Mouse (Mus musculus) ES-Bruce4 (cell line): ENCODE data around the gene Aoc1. TPM values are rescaled to one million over a fixed set of nuclear protein-coding genes. Genes with fewer than 3 reads are reported as not detected.

Experiments
- H3K27ac ChIP-seq: 2 replicates; pipeline ENCODE4 v1.5.1; 2012; ENCODE audit warnings: low read length, inconsistent platforms; ENCODE audit not compliant: insufficient read depth
- H3K27me3 ChIP-seq: 2 replicates; pipeline ENCODE4 v1.6.1; 2012; ENCODE audit warnings: mild to moderate bottlenecking, low read length, inconsistent platforms; ENCODE audit not compliant: control insufficient read depth, poor library complexity, insufficient read depth, severe bottlenecking
- H3K36me3 ChIP-seq: 2 replicates; pipeline ENCODE4 v1.6.1; 2012; ENCODE audit warnings: inconsistent platforms, mild to moderate bottlenecking, low read length, moderate library complexity; ENCODE audit not compliant: control insufficient read depth, poor library complexity, insufficient read depth, severe bottlenecking
- H3K4me1 ChIP-seq: one replicate; pipeline ENCODE4 v1.8.1; 2011; ENCODE audit warnings: low read length; ENCODE audit not compliant: control insufficient read depth, insufficient read depth
- H3K4me3 ChIP-seq: 2 replicates; pipeline ENCODE4 v1.5.1; 2011; ENCODE audit warnings: low read depth, mild to moderate bottlenecking, low read length
- H3K9ac ChIP-seq: 2 replicates; pipeline ENCODE4 v1.6.1; 2012; ENCODE audit warnings: low read depth, mild to moderate bottlenecking, inconsistent platforms; ENCODE audit not compliant: poor library complexity, severe bottlenecking
- H3K9me3 ChIP-seq: replicated peaks from 2 replicates; pipeline ENCODE4 v1.6.1; 2012; ENCODE audit warnings: mild to moderate bottlenecking, low read length, inconsistent platforms; ENCODE audit not compliant: control insufficient read depth, poor library complexity, insufficient read depth, severe bottlenecking
- CTCF ChIP-seq: IDR thresholded peaks from one replicate; pipeline ENCODE4 v1.8.1; 2011; ENCODE audit warnings: low read depth, low read length
- EP300 ChIP-seq: IDR thresholded peaks from 2 replicates; pipeline ENCODE4 v1.6.1; 2011; ENCODE audit warnings: low read depth, low read length; ENCODE audit not compliant: insufficient read depth
- POLR2A ChIP-seq: IDR thresholded peaks from one replicate; pipeline ENCODE4 v1.8.1; 2011; ENCODE audit warnings: low read length; ENCODE audit not compliant: insufficient read depth
- polyA plus RNA-seq: library from polyadenylated mRNA; stranded (reverse); fragments of >200 nt; gene quantifications from 2 replicates; pipeline ENCODE4 v1.2.4, GENCODE M21; 2011; ENCODE audit warnings: low read depth; ENCODE audit not compliant: missing spikeins, insufficient read depth, insufficient read length

Gene Aoc1
- polyA plus RNA-seq, 1 experiment = 0.30 TPM

DNA sequence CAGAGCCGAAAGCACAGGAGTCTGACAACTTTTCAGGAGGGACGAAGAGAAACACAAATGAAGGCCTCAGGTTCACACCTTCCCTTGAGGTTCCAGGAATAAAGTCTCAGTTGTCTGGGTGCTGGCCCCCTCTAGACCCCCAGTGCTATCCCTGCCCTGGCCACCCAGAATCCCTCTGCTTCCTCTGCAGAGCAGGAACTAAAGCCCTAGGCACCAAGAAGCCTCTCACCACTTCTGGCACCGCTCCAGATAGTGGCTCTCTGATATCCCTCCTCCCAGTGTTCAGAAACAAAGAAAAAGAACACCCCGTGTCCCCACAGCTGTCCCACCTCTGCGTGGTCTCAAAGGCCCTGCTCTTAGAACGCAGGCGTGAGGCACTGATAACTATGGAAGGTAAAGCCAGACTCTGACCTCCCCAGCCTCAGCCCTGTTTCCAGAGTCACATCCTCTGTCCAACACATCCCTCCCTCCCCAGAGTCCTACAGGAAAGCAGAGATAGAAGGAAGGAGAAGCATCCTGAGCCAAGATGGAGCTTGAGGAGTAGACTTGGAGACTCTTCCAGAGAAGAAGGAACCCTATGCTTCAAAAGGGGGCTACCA, 32.2 kb upstream of the Aoc1 start, which contains the start of gene Tmem176a:
TSS of gene Tmem176a (plus strand) at position 549 of the 599 bp plus-strand sequence.
- Histone ChIP-seq H3K9ac (no peak within 1 kb of the TSS), H3K9me3 (no peaks in the 10 kb centered on the region), H3K27ac (no peak within 1 kb of the TSS), H3K4me3 (no peak within 1 kb of the TSS), H3K4me1 (no peaks in the 10 kb centered on the region), H3K27me3 (no peaks in the 10 kb centered on the region), H3K36me3 (no peaks in the 10 kb centered on the region)
- TF ChIP-seq EP300 = no peak
- TF ChIP-seq POLR2A = no peak
- TF ChIP-seq CTCF = no peak

DNA sequence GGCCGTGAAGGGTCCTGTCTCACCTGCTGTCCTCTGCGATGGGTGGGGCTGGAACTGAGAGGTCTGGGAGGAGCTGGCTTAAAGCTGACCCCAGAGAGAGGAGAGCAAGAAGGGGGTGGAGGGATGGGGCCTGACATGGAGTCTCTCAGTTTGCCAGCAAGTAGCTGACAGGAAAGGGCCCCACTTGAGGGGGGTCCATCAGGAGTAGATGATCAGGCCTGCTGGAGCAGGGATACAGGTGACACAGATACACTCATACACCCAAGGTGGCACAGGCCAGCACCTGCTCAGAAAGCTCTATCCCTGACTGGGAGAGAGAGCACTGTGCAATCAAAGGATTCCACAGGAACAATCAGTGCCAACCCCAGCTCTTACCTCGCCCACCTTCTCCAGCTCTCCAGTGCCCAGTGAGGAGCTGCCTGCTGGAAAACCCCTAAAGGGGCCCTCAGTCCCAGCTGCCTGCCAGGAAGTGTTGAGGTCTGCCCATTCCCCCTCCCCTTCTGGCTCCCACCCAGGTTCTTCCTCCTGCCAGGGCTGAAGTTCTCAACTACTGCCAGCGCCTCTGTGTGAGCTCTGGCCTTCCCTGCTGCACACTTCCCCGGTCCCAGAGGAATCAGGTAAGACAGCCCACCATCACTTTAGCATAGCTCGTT, 31.6 kb upstream of the Aoc1 start, which contains the start of gene Tmem176b:
TSS of gene Tmem176b (minus strand) at position 524 of the 653 bp plus-strand sequence.
- Histone ChIP-seq H3K27ac (no peak within 1 kb of the TSS), H3K36me3 (no peaks in the 10 kb centered on the region), H3K9ac (no peak within 1 kb of the TSS), H3K27me3 (no peaks in the 10 kb centered on the region), H3K9me3 (no peaks in the 10 kb centered on the region), H3K4me1 (no peaks in the 10 kb centered on the region), H3K4me3 (no peak within 1 kb of the TSS)
- TF ChIP-seq CTCF (no peak), POLR2A (no peak), EP300 (no peak)

DNA sequence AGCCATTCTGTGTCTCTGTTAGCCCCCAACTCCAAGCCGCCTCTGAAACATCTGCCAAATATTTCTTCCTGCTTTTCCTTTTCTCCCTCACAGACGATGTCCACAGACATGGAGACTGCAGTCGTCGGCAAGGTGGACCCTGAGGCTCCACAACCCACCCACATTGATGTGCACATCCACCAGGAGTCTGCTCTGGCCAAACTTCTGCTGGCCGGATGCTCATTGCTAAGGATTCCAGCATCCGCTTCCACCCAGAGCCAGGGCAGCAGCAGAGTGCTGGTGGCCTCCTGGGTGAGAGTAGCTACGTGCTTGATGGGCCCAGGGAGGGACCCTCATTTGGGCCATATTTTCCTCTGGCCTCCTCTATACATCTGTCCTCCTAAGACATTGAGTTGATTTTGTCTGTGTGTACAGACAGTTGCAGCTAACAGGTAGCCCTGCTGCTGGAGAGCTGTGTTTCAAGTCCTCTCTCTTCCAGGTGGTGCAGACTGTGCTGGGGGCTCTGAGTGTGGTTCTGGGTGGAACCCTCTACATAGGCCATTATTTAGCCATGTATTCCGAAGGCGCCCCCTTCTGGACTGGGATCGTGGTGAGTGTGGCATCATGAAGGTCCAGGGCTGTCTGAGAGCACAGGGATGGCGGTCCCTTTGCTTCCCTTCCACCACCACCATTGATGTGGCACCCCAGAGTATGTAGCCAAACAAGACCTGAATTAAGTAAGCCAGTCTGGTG, 30.4 kb upstream of the Aoc1 start:
- no peak overlapping the region for H3K9ac ChIP-seq
- TF ChIP-seq EP300 (no peak), CTCF (peak; percentile 26)
- no peak overlapping the region for H3K27ac ChIP-seq
- H3K27me3 ChIP-seq = no peaks in the 10 kb centered on the region
- no peaks in the 10 kb centered on the region for H3K9me3 ChIP-seq
- H3K36me3 ChIP-seq = no peaks in the 10 kb centered on the region
- no peak overlapping the region for H3K4me3 ChIP-seq
- no peaks in the 10 kb centered on the region for H3K4me1 ChIP-seq

DNA sequence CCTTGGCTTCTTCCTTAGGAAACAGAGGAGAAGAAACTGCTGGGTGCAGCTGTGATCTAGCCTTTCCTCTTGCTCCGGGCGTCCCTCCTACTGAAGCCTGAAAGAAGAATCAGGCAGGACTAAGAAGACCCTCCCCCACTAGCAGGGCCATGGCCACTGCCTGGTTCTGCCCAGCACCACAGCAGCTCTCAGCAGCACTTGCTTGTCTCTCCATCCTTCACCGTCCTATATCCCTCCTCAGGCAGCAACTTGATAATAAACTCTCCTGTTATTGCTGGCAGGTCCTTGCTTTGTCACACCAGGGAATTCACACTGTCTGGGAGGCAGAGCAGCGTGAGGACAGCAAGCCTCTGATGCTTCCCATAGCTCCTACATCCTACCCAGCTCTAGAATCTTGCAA, 27.6 kb upstream of the Aoc1 start:
- Histone ChIP-seq H3K4me1 (no peaks in the 10 kb centered on the region), H3K4me3 (no peak overlapping the region), H3K9me3 (no peaks in the 10 kb centered on the region), H3K27ac (no peak overlapping the region), H3K9ac (no peak overlapping the region), H3K36me3 (no peaks in the 10 kb centered on the region), H3K27me3 (no peaks in the 10 kb centered on the region)
- no peak for TF ChIP-seq EP300
- TF ChIP-seq POLR2A = no peak
- TF ChIP-seq CTCF = no peak

DNA sequence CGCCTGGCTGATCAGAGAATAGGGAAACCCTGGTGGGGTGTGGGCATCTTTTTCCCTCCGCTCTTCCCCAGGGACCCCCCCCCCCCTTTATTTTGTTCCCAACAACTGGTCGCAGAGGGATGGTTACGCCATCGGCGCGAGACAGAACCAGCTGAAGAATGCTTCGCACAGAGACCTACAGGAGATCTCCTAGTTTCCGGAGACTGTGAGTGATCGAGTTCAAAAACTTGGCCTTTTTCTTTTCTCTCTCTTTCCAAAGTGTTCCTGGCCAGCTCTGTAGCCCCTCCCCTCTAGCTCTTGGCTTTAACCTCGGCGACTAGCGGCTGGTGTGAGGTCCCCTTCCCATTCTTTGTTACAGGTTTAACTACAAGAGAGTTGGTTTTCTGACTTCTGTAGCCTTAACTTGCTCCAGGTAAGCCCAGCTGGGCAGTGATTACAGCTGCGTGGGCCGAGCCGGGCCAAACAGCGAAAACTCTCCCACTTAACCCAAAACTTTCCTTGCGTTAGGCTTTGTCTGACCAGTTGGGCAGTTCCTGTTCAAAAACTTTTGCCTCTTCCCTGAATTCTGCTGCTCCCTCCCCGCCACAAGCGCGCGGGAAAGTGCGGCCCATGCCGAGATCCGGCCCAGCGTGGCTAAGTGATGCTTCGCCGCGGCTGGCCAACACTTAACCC, 20.7 kb upstream of the Aoc1 start:
- Histone ChIP-seq H3K4me1 (no peaks in the 10 kb centered on the region), H3K27me3 (no peaks in the 10 kb centered on the region; the same call in 1 of the 2 replicates), H3K9ac (no peak overlapping the region), H3K36me3 (no peaks in the 10 kb centered on the region), H3K27ac (no peak overlapping the region), H3K9me3 (no peaks in the 10 kb centered on the region), H3K4me3 (peak overlapping the region; percentile 66)
- TF ChIP-seq POLR2A (no peak), CTCF (no peak), EP300 (no peak)
